Mouse (Mus musculus) thymus, adult 2 months (tissue): Measurements from ENCODE around the gene Tmem268.

ENCODE experiments used
- CTCF ChIP-seq: fragments of 200-500 bp; IDR thresholded peaks from 2 replicates; pipeline ENCODE4 v1.5.1; 2012; ENCODE audit warnings: mild to moderate bottlenecking, control low read depth, low read length, moderate library complexity, borderline replicate concordance; ENCODE audit not compliant: control insufficient read depth, poor library complexity, insufficient read depth; ENCODE audit errors: extremely low read depth
- POLR2A ChIP-seq: fragments of 200-500 bp; IDR thresholded peaks from 2 replicates; pipeline ENCODE4 v1.6.1; 2012; ENCODE audit warnings: mild to moderate bottlenecking, low read length, control low read depth, moderate library complexity; ENCODE audit not compliant: control insufficient read depth, poor library complexity, insufficient read depth; ENCODE audit errors: extremely low read depth

DNA sequence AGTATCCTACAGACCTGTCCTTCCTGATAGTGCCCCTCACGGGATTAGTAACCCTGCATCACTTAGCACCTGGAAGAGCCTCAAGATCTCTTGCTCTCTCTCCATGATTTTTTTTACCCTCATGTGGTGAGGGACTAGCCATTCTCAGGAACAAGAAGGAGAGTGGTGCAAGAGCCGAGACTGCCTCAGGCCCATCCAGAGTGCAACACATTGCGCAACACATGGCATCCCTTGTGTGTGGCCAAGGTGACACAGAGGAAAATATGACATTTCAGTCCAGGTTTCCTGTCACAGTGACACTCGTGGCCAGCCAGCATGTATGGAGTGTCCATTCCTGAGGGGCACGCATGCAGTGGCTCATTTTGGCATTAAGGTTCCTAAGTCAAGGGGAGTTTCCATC lies 14.0 kb downstream of the Tmem268 start:
- TF ChIP-seq CTCF (no peak), POLR2A (no peak)
